Mouse (Mus musculus): Measurements from ENCODE around the gene Nnat.

GRCm38 (mm10) chr2:157512859-157513258 is 47.0 kb upstream of the Nnat start:
- TF ChIP-seq CTCF (IDR thresholded peaks at IDR 0.05; ENCODE audit: low read depth), result no peak
- no peak for TF ChIP-seq EP300 (IDR thresholded peaks at IDR 0.05; ENCODE audit: low read depth)

All from liver, embryonic 14.5 days (tissue).